Mouse (Mus musculus): ENCODE measurements around the gene Tgfa. TPM values are rescaled to one million over a fixed set of nuclear protein-coding genes. Genes with fewer than 3 reads are reported as not detected.

Tgfa gene
- polyA plus RNA-seq, 1 experiment from 2014 or later: not detected

DNA sequence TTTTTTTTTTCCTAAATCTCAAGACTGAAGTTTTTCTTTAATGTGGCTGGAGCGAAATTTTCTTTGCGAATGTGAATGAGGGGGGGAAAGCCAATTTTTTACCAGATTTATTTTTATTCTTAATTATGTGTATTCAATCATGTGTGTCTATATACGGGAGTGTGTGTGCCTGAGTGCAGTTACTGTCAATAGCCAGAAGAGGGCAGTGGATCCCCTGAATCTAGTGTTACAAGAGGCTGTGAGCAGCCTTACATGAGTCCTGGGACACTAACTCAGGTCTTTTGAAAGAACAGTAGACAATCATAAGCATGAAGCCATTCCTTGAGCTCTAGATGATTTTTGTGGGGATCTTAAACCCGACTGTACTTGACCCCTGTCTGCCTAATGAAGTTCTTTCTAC is 80.7 kb downstream of the Tgfa start:
- WGBS (ENCODE audit: missing documents): 91% methylated on average over 3 of the region's 4 CpGs
- H3K36me3 ChIP-seq (ENCODE audit: inconsistent target): no peaks in the 10 kb centered on the region
- H3K79me2 ChIP-seq (ENCODE audit: inconsistent target): no peaks in the 10 kb centered on the region
- no peak overlapping the region for H3K27ac ChIP-seq
- no peak overlapping the region for H3K4me3 ChIP-seq (ENCODE audit: inconsistent target)

DNA sequence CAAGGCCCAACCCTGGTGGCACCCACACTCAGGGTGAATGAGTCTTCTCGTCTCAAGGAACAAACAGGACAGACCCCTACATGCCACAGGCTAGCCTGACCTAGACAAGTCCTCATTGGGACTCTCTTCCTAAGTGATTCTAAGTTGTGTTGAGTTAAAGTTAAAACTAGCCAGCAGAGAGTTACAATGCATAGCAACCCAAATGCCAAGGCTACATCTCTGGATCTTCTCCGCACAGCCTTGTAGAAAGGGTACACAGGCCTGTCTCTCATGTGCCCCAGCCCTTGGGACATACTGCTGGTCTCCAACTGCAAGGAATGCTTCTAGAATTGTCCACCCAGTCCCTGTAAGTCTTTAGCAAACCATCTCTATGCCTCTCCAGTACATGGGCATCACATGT is 81.8 kb downstream of the Tgfa start:
- H3K79me2 ChIP-seq (ENCODE audit: inconsistent target): no peaks in the 10 kb centered on the region
- H3K27ac ChIP-seq: no peak overlapping the region
- H3K4me3 ChIP-seq (ENCODE audit: inconsistent target): no peak overlapping the region
- H3K36me3 ChIP-seq (ENCODE audit: inconsistent target): no peaks in the 10 kb centered on the region
- 100% methylated on average over 2 of the region's 2 CpGs for WGBS (ENCODE audit: missing documents)

DNA sequence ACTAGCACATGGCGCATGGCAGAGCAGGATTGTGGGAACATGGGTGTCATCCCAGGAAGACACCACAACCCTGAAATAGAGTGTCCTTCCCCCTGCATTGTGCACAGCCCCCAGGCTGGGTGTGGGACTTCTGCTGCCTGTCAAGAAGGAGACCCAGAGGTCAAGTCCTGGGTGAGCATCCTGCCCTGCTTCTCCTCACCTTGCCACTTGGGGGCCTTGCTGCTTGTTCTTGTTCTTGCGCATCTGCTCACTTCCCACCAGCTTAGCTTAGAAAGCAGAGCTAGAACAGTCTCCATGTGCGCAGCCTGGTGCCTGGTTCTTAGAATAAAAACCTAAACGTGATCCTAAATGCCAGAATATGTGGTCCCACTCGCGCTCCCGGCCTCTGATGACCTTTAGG is 82.6 kb downstream of the Tgfa start:
- 83% methylated on average over 7 of the region's 7 CpGs for WGBS (ENCODE audit: missing documents)
- no peak overlapping the region for H3K4me3 ChIP-seq (ENCODE audit: inconsistent target)
- no peaks in the 10 kb centered on the region for H3K36me3 ChIP-seq (ENCODE audit: inconsistent target)
- H3K79me2 ChIP-seq (ENCODE audit: inconsistent target): no peaks in the 10 kb centered on the region
- H3K27ac ChIP-seq: no peak overlapping the region

DNA sequence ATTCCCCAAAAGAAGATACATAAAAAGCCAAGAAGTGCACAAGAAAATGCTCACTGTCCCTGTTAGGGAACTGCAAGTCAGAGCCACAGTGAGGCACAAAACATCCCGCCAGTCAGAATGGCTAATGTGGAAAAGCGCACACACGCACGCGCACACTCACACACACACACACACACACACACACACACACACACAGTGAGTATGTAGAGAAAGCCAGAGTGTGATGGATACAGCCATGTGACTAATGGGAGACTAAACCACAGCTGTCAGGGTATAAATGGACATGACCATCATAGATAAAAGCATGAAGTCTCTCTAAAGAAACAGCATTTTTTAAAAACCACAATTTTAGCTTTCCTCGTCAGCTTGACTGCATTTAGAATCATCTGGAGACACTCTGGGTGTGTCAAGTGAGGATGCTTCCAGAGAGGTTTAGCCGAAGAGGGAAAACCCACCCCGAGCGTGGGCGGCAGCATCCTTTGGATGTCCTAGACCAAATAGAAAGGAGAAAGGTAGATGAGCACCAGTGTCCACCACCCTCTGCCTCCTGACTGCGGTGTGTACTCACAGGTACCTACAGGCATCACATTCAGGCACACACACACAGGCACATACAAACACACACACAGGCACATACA is 86.7 kb downstream of the Tgfa start:
- Histone ChIP-seq H3K79me2 (ENCODE audit: inconsistent target) (no peaks in the 10 kb centered on the region), H3K36me3 (ENCODE audit: inconsistent target) (no peaks in the 10 kb centered on the region), H3K4me3 (ENCODE audit: inconsistent target) (no peak overlapping the region), H3K27ac (no peak overlapping the region)
- WGBS (ENCODE audit: missing documents): 90% methylated on average over 10 of the region's 11 CpGs

DNA sequence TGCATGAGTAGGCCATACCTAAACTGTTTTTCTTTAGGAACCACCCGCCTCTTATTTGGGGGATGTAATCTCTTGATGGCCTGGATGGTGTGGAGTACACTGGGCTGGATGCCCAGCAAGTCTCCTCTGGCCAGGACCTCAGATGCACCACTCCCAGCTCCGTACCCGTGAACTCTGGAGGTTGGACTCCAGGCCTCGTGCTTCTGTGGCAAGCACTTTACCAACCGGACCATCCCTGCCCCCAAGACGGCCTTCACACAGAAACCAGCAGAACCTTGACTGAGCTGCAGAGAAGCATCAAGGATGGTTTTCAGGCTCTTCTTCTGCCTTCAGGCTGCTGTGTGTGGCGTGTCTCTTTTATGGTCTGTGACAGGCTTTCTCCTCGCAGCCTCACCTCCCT is 98.3 kb downstream of the Tgfa start:
- H3K36me3 ChIP-seq (ENCODE audit: inconsistent target): no peaks in the 10 kb centered on the region
- H3K79me2 ChIP-seq (ENCODE audit: inconsistent target): no peaks in the 10 kb centered on the region
- H3K4me3 ChIP-seq (ENCODE audit: inconsistent target): no peak overlapping the region
- H3K27ac ChIP-seq: no peak overlapping the region
- WGBS (ENCODE audit: missing documents): 92% methylated on average over 8 of the region's 8 CpGs

DNA sequence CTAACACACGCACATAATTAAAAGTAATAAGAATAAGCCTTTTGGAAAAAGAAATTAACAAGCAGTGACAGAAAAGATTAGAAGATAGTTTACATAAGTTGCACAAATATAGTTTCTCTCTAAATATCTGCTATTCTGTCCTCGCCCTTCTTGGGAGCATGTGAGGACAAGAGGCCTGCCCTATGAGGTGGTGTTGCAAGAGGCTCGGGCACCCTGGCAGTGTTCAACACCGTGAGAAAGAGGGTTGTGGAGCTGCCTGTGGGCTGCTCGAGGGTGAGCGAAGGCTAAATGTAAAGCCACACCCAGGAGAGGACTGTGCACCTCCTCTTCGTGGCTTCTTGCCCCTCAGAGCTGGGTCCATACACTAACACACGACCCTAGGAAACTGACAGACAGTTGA is 100.4 kb downstream of the Tgfa start:
- WGBS (ENCODE audit: missing documents): 76% methylated on average over 8 of the region's 8 CpGs
- no peak overlapping the region for H3K4me3 ChIP-seq (ENCODE audit: inconsistent target)
- H3K36me3 ChIP-seq (ENCODE audit: inconsistent target): no peaks in the 10 kb centered on the region
- no peaks in the 10 kb centered on the region for H3K79me2 ChIP-seq (ENCODE audit: inconsistent target)
- H3K27ac ChIP-seq: no peak overlapping the region

DNA sequence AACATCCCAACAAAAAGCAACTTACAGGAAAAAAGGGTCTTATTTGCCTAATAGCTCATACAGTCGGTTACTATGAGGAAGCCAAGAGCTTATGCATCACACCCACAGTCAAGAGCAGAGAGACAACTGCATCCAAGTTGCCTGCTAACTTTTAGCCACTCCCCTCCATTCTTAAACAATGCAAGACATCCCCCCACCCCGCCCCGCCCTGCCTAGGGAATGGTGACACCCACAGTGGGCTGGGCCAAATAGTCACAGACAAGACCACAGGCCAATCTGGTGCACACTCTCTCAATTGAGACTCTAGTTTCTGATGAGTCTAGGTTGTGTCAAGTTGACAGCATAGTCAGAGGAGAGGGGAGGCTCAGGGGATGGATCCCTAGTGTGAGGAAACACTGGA is 101.1 kb downstream of the Tgfa start:
- 97% methylated on average over 3 of the region's 3 CpGs for WGBS (ENCODE audit: missing documents)
- H3K4me3 ChIP-seq (ENCODE audit: inconsistent target): no peak overlapping the region

DNA sequence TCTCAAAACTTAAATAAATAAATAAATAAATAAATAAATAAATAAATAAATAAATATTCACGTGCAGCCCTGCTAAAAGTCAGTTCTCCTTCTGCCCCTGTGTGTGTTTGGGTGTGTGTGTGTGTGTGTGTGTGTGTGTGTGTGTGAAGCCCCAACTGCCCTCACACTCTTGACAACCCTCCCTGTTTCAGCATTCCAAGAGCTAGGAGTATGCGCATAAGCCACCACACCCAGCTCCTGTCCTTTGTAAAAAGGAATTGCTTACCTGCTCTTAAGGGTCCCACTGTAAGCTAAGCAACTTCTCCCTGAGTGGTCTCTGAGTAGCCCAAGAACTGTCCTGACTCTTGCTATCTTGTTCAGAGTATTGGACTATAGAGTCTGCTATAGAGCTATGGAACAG is 101.9 kb downstream of the Tgfa start:
- 94% methylated on average over 2 of the region's 2 CpGs for WGBS (ENCODE audit: missing documents)

More for the DNA sequence above, 101.1 kb downstream of the Tgfa start:
- H3K79me2 ChIP-seq (ENCODE audit: inconsistent target): no peaks in the 10 kb centered on the region
- H3K36me3 ChIP-seq (ENCODE audit: inconsistent target): no peaks in the 10 kb centered on the region
- no peak overlapping the region for H3K27ac ChIP-seq

DNA sequence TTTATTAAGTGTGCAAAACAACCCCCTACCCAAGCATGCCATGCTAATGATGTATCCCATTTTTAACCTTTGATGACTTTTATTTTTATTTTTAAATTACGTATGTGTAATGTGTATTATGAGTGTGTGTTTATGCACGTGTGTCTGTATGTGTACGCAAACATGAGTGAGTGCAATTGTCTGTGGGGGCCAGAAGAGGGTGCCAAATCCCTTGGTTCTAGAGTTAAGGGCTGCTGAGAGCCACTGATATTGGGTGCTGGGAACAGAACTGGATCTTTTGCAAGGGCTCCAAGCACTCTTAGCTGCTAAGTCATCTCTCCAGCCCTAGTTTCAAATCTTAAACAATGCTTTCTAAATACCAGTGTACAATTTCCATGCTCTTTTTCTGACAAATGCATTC is 103.9 kb downstream of the Tgfa start:
- H3K79me2 ChIP-seq (ENCODE audit: inconsistent target): no peaks in the 10 kb centered on the region
- WGBS (ENCODE audit: missing documents): 85% methylated on average over 3 of the region's 3 CpGs
- H3K36me3 ChIP-seq (ENCODE audit: inconsistent target): no peaks in the 10 kb centered on the region
- H3K27ac ChIP-seq: no peak overlapping the region
- H3K4me3 ChIP-seq (ENCODE audit: inconsistent target): no peak overlapping the region

More for the DNA sequence above, 101.9 kb downstream of the Tgfa start:
- H3K79me2 ChIP-seq (ENCODE audit: inconsistent target): no peaks in the 10 kb centered on the region
- H3K36me3 ChIP-seq (ENCODE audit: inconsistent target): no peaks in the 10 kb centered on the region
- no peak overlapping the region for H3K4me3 ChIP-seq (ENCODE audit: inconsistent target)
- H3K27ac ChIP-seq: no peak overlapping the region

DNA sequence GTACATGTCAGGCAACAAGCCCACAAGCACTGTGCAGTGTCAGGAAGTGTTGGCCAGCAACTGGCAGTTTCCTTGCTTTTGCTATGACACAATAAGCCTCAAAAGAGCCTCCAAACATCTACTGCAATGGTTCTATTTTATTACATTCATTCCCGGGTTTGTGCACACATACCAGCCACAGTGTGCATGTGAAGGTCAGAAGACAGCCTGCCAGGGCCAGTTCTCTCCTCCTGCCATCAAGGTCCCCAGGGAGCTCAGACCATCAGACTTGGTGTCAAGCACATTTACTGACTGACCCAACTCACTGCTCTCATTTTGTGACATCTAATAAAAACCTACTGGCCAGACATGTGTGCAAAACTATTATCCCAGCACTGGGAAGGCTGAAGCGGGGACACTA is 104.4 kb downstream of the Tgfa start:
- no peak overlapping the region for H3K27ac ChIP-seq
- H3K79me2 ChIP-seq (ENCODE audit: inconsistent target): no peaks in the 10 kb centered on the region
- no peaks in the 10 kb centered on the region for H3K36me3 ChIP-seq (ENCODE audit: inconsistent target)
- H3K4me3 ChIP-seq (ENCODE audit: inconsistent target): no peak overlapping the region
- WGBS (ENCODE audit: missing documents): 95% methylated on average over 2 of the region's 2 CpGs

DNA sequence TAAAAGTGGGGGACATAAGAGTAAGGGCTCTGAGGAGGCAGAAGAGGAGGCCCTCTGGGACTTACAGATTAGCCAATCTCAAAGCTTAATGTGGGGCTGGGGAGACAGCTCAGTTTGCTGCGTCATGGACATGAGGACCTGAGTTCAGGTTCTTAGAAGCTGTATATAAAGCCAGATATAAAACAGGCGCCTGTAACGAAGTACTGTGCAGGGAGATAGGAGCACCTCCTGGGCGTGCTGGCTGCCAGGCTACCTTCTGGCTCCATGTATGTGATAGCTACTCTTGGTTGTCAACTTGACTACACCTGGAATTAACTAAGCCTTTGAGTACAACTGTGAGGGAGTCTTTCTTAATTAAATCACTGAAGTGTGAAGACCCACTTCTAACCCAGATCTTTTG is 110.7 kb downstream of the Tgfa start:
- no peak overlapping the region for H3K27ac ChIP-seq
- 97% methylated on average over 4 of the region's 4 CpGs for WGBS (ENCODE audit: missing documents)
- H3K36me3 ChIP-seq (ENCODE audit: inconsistent target): no peaks in the 10 kb centered on the region
- no peaks in the 10 kb centered on the region for H3K79me2 ChIP-seq (ENCODE audit: inconsistent target)
- H3K4me3 ChIP-seq (ENCODE audit: inconsistent target): no peak overlapping the region

DNA sequence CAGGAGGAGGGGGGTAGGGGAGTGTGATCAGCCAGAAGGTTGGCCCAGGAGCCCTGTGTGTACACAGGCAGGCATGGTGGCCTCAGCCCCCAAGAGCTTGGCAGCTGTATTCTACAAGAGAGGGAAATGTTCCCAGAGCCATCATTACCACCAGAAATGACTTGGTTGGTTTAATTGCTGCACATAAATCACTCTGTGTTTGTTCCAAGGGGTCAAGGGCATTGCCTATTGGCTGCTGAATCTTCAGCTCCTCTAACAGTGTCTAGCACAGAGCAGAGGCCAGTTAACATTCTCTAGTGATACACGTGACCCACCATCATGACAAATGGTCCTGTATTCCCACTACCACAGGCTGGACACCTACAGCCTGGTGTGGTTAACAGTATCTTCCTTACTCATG is 119.0 kb downstream of the Tgfa start:
- 92% methylated on average over 1 of the region's 1 CpGs for WGBS (ENCODE audit: missing documents)
- no peak overlapping the region for H3K27ac ChIP-seq

DNA sequence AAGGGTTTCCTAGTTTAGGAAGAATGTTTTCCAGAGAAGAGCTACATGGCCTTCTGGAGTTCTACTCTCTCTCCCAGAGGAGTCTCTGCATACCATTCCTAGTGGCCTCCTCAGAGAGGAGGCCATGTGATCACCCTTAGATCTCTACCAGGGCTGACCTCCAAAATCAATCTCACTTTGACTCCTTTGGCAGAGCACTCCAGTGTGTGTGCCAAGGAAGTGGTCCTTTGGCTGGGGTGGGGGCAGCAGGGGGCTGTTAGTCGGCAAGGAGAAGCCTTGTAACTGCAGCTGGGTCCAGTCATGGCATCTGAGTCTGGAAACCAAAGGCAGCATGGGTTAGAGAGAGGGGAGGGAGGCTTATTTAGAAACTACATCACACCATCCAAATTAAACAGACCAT is 122.0 kb downstream of the Tgfa start:
- Histone ChIP-seq H3K27ac (no peak overlapping the region), H3K36me3 (ENCODE audit: inconsistent target) (no peaks in the 10 kb centered on the region), H3K4me3 (ENCODE audit: inconsistent target) (no peak overlapping the region), H3K79me2 (ENCODE audit: inconsistent target) (no peaks in the 10 kb centered on the region)
- WGBS (ENCODE audit: missing documents): 71% methylated on average over 1 of the region's 1 CpGs

More for the DNA sequence above, 119.0 kb downstream of the Tgfa start:
- H3K36me3 ChIP-seq (ENCODE audit: inconsistent target): no peaks in the 10 kb centered on the region
- H3K4me3 ChIP-seq (ENCODE audit: inconsistent target): no peak overlapping the region
- no peaks in the 10 kb centered on the region for H3K79me2 ChIP-seq (ENCODE audit: inconsistent target)

DNA sequence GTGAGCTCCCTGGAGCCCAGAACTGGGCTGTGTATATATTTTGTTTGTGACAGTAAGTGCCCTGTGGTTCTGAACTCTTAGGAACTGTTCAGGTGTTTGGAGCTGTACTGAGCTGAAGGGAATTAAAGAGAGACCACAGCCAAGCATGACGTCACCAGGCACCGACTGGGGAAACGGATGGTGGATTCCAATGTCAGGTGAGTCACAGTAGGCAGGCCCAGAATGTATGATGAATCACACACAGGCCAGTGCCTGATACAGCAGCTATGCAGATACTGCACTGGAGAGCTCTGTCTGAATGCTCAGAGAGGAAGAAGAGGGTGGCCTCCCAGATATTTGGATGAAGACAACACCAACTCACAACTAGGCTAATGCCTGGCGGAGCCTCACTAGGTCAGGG is 123.8 kb downstream of the Tgfa start:
- Histone ChIP-seq H3K4me3 (ENCODE audit: inconsistent target) (no peak overlapping the region), H3K36me3 (ENCODE audit: inconsistent target) (no peaks in the 10 kb centered on the region), H3K79me2 (ENCODE audit: inconsistent target) (no peaks in the 10 kb centered on the region), H3K27ac (no peak overlapping the region)
- 69% methylated on average over 4 of the region's 4 CpGs for WGBS (ENCODE audit: missing documents)

DNA sequence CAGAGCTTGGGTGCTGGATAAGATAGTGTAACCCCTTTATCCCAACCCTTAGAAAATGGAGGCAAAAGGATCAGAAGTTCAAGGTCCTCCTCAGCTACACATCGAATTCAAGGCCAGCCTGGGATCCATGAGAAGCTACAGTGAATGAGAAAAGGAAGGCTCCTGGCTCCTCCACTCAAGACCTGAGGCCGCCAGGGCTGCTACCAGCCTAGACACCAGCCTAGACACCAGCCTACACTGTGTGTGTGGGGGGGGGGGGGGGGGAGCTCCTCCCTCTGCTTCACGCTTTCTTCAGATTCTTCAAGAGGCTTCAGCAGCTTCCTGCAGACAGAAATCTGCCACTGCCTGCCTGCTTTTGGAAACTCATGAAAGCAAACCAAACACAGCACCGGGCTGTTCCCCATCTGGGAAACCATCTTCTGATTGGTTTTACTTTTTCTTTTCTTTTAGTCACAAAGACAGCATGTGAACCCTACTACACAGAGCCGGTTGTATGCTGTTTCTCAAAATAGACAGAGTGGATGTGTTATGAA is 127.1 kb downstream of the Tgfa start:
- Histone ChIP-seq H3K36me3 (ENCODE audit: inconsistent target) (no peaks in the 10 kb centered on the region), H3K4me3 (ENCODE audit: inconsistent target) (no peak overlapping the region), H3K79me2 (ENCODE audit: inconsistent target) (no peaks in the 10 kb centered on the region), H3K27ac (no peak overlapping the region)
- 94% methylated on average over 5 of the region's 5 CpGs for WGBS (ENCODE audit: missing documents)

DNA sequence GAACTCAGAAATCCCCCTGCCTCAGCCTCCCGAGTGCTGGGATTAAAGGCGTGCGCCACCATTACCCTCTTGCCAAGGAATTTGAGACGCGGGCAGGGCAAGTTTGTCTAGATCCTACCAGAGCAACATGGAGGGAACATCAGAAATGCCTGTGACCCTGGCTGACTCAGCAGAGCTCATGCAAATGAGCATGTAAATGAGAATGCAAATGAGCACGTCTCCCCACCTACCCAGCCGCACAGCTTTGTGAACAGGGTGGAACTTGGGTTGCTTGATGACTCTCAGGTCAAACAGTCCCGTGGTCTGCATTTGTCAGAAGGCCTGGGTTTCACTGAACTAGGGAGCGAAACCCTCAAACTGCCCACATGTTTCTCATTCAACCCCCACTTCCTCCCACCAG is 128.0 kb downstream of the Tgfa start:
- 92% methylated on average over 9 of the region's 9 CpGs for WGBS (ENCODE audit: missing documents)
- H3K4me3 ChIP-seq (ENCODE audit: inconsistent target): no peak overlapping the region
- H3K79me2 ChIP-seq (ENCODE audit: inconsistent target): no peaks in the 10 kb centered on the region
- no peak overlapping the region for H3K27ac ChIP-seq
- H3K36me3 ChIP-seq (ENCODE audit: inconsistent target): no peaks in the 10 kb centered on the region
